Mouse (Mus musculus): Measurements from ENCODE around the gene Wdr5b. TPM values are rescaled to one million over a fixed set of nuclear protein-coding genes. Genes with fewer than 3 reads are reported as not detected.
"Not testable (repeated sequence)": the region's sequence is repeated elsewhere in the genome, so short reads cannot be mapped to it uniquely, and the experiment has no call there.

Wdr5b gene
- polyA plus RNA-seq, 1 experiment from 2014 or later = 13.7 TPM

DNA sequence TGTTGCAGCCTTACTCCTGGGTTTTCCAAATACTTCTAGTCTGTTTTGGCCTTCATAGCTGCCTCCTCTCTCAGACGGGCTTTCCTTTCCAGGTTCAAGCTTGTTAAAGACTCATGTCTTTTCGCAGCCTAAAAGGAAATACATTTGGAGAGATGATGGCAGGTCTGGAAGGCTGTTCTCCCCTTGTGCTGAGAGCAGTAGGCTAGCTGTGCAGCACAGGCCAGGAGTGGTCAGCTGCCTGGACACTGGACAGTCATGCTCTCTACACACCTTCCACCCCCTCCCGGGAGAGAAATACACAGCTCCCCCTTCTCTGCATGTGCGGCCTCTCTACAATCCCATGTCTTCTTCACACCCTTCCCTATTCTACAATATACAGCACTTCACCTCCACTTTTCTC lies 3.0 kb downstream of the Wdr5b start:
- DNase-seq (ENCODE audit: low spot score) (no peak), ATAC-seq (ENCODE audit: low FRiP score) (no peak)
- Histone ChIP-seq H3K4me3 (replicated peaks; ENCODE audit: low read length) (no peak overlapping the region), H3K27me3 (ENCODE audit: control insufficient read depth, insufficient read depth, low read length) (no peaks in the 10 kb centered on the region), H3K9me3 (ENCODE audit: control insufficient read depth, low read length) (no peaks in the 10 kb centered on the region), H3K4me1 (replicated peaks; ENCODE audit: control insufficient read depth, insufficient read depth, low read length) (peaks cover 21% of the 10 kb centered on the region), H3K27ac (no peak overlapping the region), H3K9ac (no peak overlapping the region), H3K36me3 (replicated peaks; ENCODE audit: control insufficient read depth, insufficient read depth) (peaks cover 44% of the 10 kb centered on the region), H3K4me2 (replicated peaks) (no peak overlapping the region)
- WGBS = 91% methylated on average over 4 of the region's 4 CpGs

- DNase-seq (ENCODE audit: low spot score) = no peak
- WGBS = 95% methylated on average over 4 of the region's 4 CpGs
- Histone ChIP-seq H3K4me2 (replicated peaks) (no peak overlapping the region), H3K4me1 (replicated peaks; ENCODE audit: control insufficient read depth, insufficient read depth, low read length) (peaks cover 4% of the 10 kb centered on the region; the same call in 1 of the 2 replicates), H3K4me3 (replicated peaks; ENCODE audit: low read length) (no peak overlapping the region), H3K9me3 (ENCODE audit: control insufficient read depth, low read length) (no peaks in the 10 kb centered on the region), H3K27me3 (ENCODE audit: control insufficient read depth, insufficient read depth, low read length) (no peaks in the 10 kb centered on the region), H3K27ac (no peak overlapping the region), H3K36me3 (replicated peaks; ENCODE audit: control insufficient read depth, insufficient read depth) (peaks cover 71% of the 10 kb centered on the region), H3K9ac (no peak overlapping the region)
- ATAC-seq (ENCODE audit: low FRiP score) = no peak
Observed at GRCm38 (mm10) chr16:36047538-36047937, 6.5 kb downstream of the Wdr5b start.

GRCm38 (mm10) chr16:36051491-36051890 lies 10.5 kb downstream of the Wdr5b start:
- H3K9me3 ChIP-seq (ENCODE audit: control insufficient read depth, low read length) = no peaks in the 10 kb centered on the region
- DNase-seq (ENCODE audit: low spot score) (no peak), ATAC-seq (ENCODE audit: low FRiP score) (no peak)
- H3K4me3 ChIP-seq (replicated peaks; ENCODE audit: low read length) = no peak overlapping the region
- no peaks in the 10 kb centered on the region for H3K4me1 ChIP-seq (replicated peaks; ENCODE audit: control insufficient read depth, insufficient read depth, low read length)
- no peak overlapping the region for H3K27ac ChIP-seq
- WGBS = 91% methylated on average over 6 of the region's 6 CpGs
- H3K9ac ChIP-seq = no peak overlapping the region
- H3K27me3 ChIP-seq (ENCODE audit: control insufficient read depth, insufficient read depth, low read length) = no peaks in the 10 kb centered on the region
- peaks cover 39% of the 10 kb centered on the region for H3K36me3 ChIP-seq (replicated peaks; ENCODE audit: control insufficient read depth, insufficient read depth)
- H3K4me2 ChIP-seq (replicated peaks) = no peak overlapping the region

- no peak overlapping the region for H3K9ac ChIP-seq
- DNase-seq (ENCODE audit: low spot score) (no peak), ATAC-seq (ENCODE audit: low FRiP score) (no peak)
- H3K4me2 ChIP-seq (replicated peaks) = no peak overlapping the region
- H3K9me3 ChIP-seq (ENCODE audit: control insufficient read depth, low read length) = no peaks in the 10 kb centered on the region
- no peak overlapping the region for H3K27ac ChIP-seq
- H3K4me3 ChIP-seq (replicated peaks; ENCODE audit: low read length) = no peak overlapping the region
- peaks cover 30% of the 10 kb centered on the region for H3K36me3 ChIP-seq (replicated peaks; ENCODE audit: control insufficient read depth, insufficient read depth)
- no peaks in the 10 kb centered on the region for H3K4me1 ChIP-seq (replicated peaks; ENCODE audit: control insufficient read depth, insufficient read depth, low read length)
- H3K27me3 ChIP-seq (ENCODE audit: control insufficient read depth, insufficient read depth, low read length) = no peaks in the 10 kb centered on the region
- WGBS = 92% methylated on average over 6 of the region's 6 CpGs
Observed at GRCm38 (mm10) chr16:36053524-36054275, 12.7 kb downstream of the Wdr5b start.

DNA sequence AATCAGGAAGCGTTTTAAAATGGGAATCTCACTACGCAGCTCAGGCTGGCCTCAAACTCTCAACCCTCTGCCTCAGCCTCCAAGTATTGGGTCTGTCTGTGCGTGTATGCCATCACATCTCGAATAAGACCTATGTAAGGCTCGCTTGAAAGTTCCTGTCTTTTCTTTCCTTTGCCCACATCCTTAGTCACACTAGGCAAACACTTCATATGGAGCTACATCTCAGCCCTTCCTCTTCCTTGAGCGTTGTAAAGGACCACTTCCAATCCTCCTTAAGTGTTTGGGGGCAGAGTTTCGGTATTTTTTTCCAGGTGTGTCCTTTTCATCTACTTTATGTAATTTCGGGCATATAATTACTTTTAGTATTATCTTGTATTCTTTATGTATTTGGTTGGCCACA lies 13.9 kb downstream of the Wdr5b start:
- Histone ChIP-seq H3K4me2 (replicated peaks) (no peak overlapping the region), H3K27ac (no peak overlapping the region), H3K9ac (no peak overlapping the region), H3K27me3 (ENCODE audit: control insufficient read depth, insufficient read depth, low read length) (no peaks in the 10 kb centered on the region), H3K4me1 (replicated peaks; ENCODE audit: control insufficient read depth, insufficient read depth, low read length) (no peaks in the 10 kb centered on the region), H3K4me3 (replicated peaks; ENCODE audit: low read length) (no peak overlapping the region), H3K36me3 (replicated peaks; ENCODE audit: control insufficient read depth, insufficient read depth) (peaks cover 18% of the 10 kb centered on the region; the same call in 1 of the 2 replicates), H3K9me3 (ENCODE audit: control insufficient read depth, low read length) (no peaks in the 10 kb centered on the region)
- no peak for ATAC-seq (ENCODE audit: low FRiP score)
- 97% methylated on average over 8 of the region's 8 CpGs for WGBS
- no peak for DNase-seq (ENCODE audit: low spot score)

DNA sequence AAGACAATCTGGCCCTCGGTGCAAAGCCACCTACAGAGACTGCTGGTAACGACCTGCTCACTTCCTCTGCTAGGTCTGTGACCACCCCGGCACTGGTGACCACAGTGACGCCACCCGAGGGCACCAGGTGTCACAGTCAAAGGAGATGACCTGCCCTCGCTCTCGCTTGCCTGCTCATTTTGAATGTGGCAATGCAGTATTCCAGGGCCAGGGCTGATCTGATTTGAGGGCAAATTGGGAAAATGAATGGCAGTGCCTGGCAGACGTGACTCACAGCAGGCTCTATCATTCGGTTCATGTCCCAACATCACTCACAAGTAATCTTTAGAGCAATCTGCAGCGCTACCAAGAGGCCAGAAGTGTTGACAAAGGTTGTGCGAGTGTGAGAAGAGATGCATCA lies 15.4 kb downstream of the Wdr5b start:
- WGBS = 87% methylated on average over 11 of the region's 11 CpGs
- no peak for ATAC-seq (ENCODE audit: low FRiP score)

DNA sequence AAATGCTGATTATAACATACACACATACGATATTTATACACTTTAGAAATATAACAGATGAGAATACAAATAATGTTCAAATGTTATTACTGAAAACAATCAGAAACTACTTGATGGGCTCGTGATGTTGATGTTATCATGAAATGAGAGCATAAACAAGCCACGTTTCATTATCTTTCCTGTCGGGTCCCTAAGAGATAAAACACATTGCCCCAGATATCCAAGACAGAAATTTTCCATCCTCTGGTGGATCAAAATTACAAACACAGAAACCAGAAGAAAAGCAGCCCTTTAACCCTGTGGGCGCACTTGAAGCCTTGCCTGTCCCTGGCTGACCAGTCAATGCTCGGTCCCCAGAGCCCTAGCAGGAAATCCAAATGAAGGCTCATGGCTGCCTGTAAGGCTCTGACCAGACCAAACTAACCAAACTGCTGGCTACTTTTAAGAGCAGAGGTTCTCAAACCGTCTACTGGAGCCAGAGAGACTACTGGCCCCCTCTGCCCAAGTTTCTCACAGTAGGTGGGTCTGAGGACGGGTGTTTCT lies 17.0 kb downstream of the Wdr5b start:
- H3K27me3 ChIP-seq (ENCODE audit: control insufficient read depth, insufficient read depth, low read length) = no peaks in the 10 kb centered on the region
- H3K4me3 ChIP-seq (replicated peaks; ENCODE audit: low read length) = no peak overlapping the region
- H3K36me3 ChIP-seq (replicated peaks; ENCODE audit: control insufficient read depth, insufficient read depth) = no peaks in the 10 kb centered on the region
- no peak overlapping the region for H3K4me2 ChIP-seq (replicated peaks)
- ATAC-seq (ENCODE audit: low FRiP score) (no peak), DNase-seq (ENCODE audit: low spot score) (no peak)
- WGBS = 88% methylated on average over 8 of the region's 8 CpGs
- H3K27ac ChIP-seq = no peak overlapping the region
- no peaks in the 10 kb centered on the region for H3K4me1 ChIP-seq (replicated peaks; ENCODE audit: control insufficient read depth, insufficient read depth, low read length)
- H3K9me3 ChIP-seq (ENCODE audit: control insufficient read depth, low read length) = no peaks in the 10 kb centered on the region
- H3K9ac ChIP-seq = no peak overlapping the region

More for the DNA sequence above, 15.4 kb downstream of the Wdr5b start:
- Histone ChIP-seq H3K4me3 (replicated peaks; ENCODE audit: low read length) (no peak overlapping the region), H3K9ac (no peak overlapping the region), H3K36me3 (replicated peaks; ENCODE audit: control insufficient read depth, insufficient read depth) (peaks cover 6% of the 10 kb centered on the region; the same call in 1 of the 2 replicates), H3K27me3 (ENCODE audit: control insufficient read depth, insufficient read depth, low read length) (no peaks in the 10 kb centered on the region), H3K27ac (no peak overlapping the region), H3K9me3 (ENCODE audit: control insufficient read depth, low read length) (no peaks in the 10 kb centered on the region), H3K4me1 (replicated peaks; ENCODE audit: control insufficient read depth, insufficient read depth, low read length) (no peaks in the 10 kb centered on the region), H3K4me2 (replicated peaks) (no peak overlapping the region)
- no peak for DNase-seq (ENCODE audit: low spot score)

GRCm38 (mm10) chr16:36062534-36062933 lies 21.5 kb downstream of the Wdr5b start:
- H3K4me1 ChIP-seq (replicated peaks; ENCODE audit: control insufficient read depth, insufficient read depth, low read length); H3K4me2 ChIP-seq (replicated peaks); H3K9ac ChIP-seq; H3K27ac ChIP-seq; H3K27me3 ChIP-seq (ENCODE audit: control insufficient read depth, insufficient read depth, low read length); H3K9me3 ChIP-seq (ENCODE audit: control insufficient read depth, low read length); H3K4me3 ChIP-seq (replicated peaks; ENCODE audit: low read length); DNase-seq (ENCODE audit: low spot score); H3K36me3 ChIP-seq (replicated peaks; ENCODE audit: control insufficient read depth, insufficient read depth); ATAC-seq (ENCODE audit: low FRiP score): not testable (repeated sequence)
- WGBS = 85% methylated on average over 1 of the region's 1 CpGs

DNA sequence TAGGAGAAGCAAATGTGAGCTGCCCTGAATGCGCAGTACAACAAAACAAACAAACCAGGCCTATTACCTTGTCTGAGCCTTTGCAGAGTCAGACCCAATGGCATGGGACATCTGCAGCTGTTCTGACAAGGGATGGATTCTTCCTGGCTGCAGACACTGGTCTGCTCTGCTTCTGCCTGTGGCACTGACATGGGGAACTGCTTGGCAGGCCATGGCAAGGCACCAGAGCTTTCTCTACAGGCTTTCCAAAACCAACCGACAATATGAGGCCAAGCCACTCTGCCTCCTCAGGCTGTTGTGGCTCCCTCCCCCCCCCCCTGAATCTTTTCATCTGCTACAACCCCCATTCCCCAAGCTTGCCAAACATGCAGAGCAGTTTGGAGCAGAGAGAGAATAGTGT lies 22.3 kb downstream of the Wdr5b start:
- H3K27me3 ChIP-seq (ENCODE audit: control insufficient read depth, insufficient read depth, low read length) = no peaks in the 10 kb centered on the region
- WGBS = 92% methylated on average over 2 of the region's 2 CpGs
- H3K4me1 ChIP-seq (replicated peaks; ENCODE audit: control insufficient read depth, insufficient read depth, low read length) = 0 out of 2 replicates have a peak, but pooled peaks cover 1% of the 10 kb centered on the region
- H3K9ac ChIP-seq = no peak overlapping the region
- H3K9me3 ChIP-seq (ENCODE audit: control insufficient read depth, low read length) = no peaks in the 10 kb centered on the region
- DNase-seq (ENCODE audit: low spot score) = no peak
- no peak overlapping the region for H3K27ac ChIP-seq
- no peak overlapping the region for H3K4me3 ChIP-seq (replicated peaks; ENCODE audit: low read length)
- H3K4me2 ChIP-seq (replicated peaks) = no peak overlapping the region
- no peaks in the 10 kb centered on the region for H3K36me3 ChIP-seq (replicated peaks; ENCODE audit: control insufficient read depth, insufficient read depth)
- ATAC-seq (ENCODE audit: low FRiP score) = no peak
